Mouse (Mus musculus) spleen, postnatal 0 days (tissue): ENCODE data around the gene Map2k6. TPM values are rescaled to one million over a fixed set of nuclear protein-coding genes. Genes with fewer than 3 reads are reported as not detected.

Source experiments
- polyA plus RNA-seq: library from polyadenylated mRNA; unstranded; fragments of >200 nt; fragmentation: Nextera tagmentation; extraction: Ambion mirVana; gene quantifications from 2 replicates; pipeline ENCODE4 v1.2.1, GENCODE M21; 2015

Gene Map2k6
- polyA plus RNA-seq, result 3.5 and 3.9 TPM in 2 replicates

GRCm38 (mm10) chr11:110398553-110399239 lies at the start of gene Map2k6:
Gene Map2k6 (plus strand): TSS chr11:110399122.

Other genes starting within 250 kb of the Map2k6 start
- 1.4 and 2.6 TPM in 2 replicates for gene Abca9, start 230.9 kb upstream of the Map2k6 start, polyA plus RNA-seq
- 0.47 and 0.70 TPM in 2 replicates for gene Abca6, start 147.3 kb upstream of the Map2k6 start, polyA plus RNA-seq
- 0.88 and 1.3 TPM in 2 replicates for gene Abca5, start 61.4 kb upstream of the Map2k6 start, polyA plus RNA-seq